Mouse (Mus musculus) megakaryocyte, embryonic 14.5 days (primary cell): ENCODE measurements around the gene Gm49325.

Experiments used
- FLI1 ChIP-seq: IDR thresholded peaks from 2 replicates; pipeline ENCODE4 v1.6.1; 2012; ENCODE audit warnings: low read length, inconsistent platforms, mixed read lengths
- GATA1 ChIP-seq: IDR thresholded peaks from 3 replicates; pipeline ENCODE4 v1.6.1; 2012; ENCODE audit warnings: mixed read lengths, low read length, inconsistent platforms, borderline replicate concordance

GRCm38 (mm10) chr10:77636234-77636922, 30.4 kb downstream of the Gm49325 start:
- TF ChIP-seq GATA1, result no peak
- no peak for TF ChIP-seq FLI1
